Mouse (Mus musculus): ENCODE results near the gene Gm17720.

Gene Gm17720

GRCm38 (mm10) chr8:110102653-110103052 lies at the start of gene Gm17720:
Gm17720 (minus strand) TSS chr8:110102753.
- no peak for DNase-seq (ENCODE audit: low spot score in 2 of 2)

GRCm38 (mm10) chr8:110145538-110145937 lies 43.0 kb upstream of the Gm17720 start:
- DNase-seq (ENCODE audit: low spot score in 2 of 2) = peak in 1 of 2 experiments; percentile 42

GRCm38 (mm10) chr8:110140770-110141169 lies 38.2 kb upstream of the Gm17720 start:
- DNase-seq (ENCODE audit: low spot score in 2 of 2) = no peak

- no peak for DNase-seq (ENCODE audit: low spot score in 2 of 2)
These were observed 37.6 kb upstream of the Gm17720 start for GRCm38 (mm10) chr8:110140156-110140555.

- no peak for DNase-seq (ENCODE audit: low spot score in 2 of 2)
These were observed 33.0 kb upstream of the Gm17720 start for GRCm38 (mm10) chr8:110135515-110135914.

GRCm38 (mm10) chr8:110134236-110134635 lies 31.7 kb upstream of the Gm17720 start:
- DNase-seq (ENCODE audit: low spot score in 2 of 2) = no peak

- peak; percentile 2 to 82 for DNase-seq (ENCODE audit: low spot score in 2 of 2)
These were observed 28.0 kb upstream of the Gm17720 start for GRCm38 (mm10) chr8:110130537-110130936.

GRCm38 (mm10) chr8:110119715-110120114 lies 17.2 kb upstream of the Gm17720 start:
- peak in 1 of 2 experiments; percentile 21 for DNase-seq (ENCODE audit: low spot score in 2 of 2)

- DNase-seq (ENCODE audit: low spot score in 2 of 2) = no peak
These were observed 877 bp downstream of the Gm17720 start for GRCm38 (mm10) chr8:110101676-110102075.

- DNase-seq (ENCODE audit: low spot score in 2 of 2) = no peak
These were observed 1.6 kb downstream of the Gm17720 start, which contains the start of gene Gm21964 for GRCm38 (mm10) chr8:110100907-110101306. Gm21964 (plus strand) TSS chr8:110101207.

GRCm38 (mm10) chr8:110091869-110092268 lies 10.7 kb downstream of the Gm17720 start:
- no peak for DNase-seq (ENCODE audit: low spot score in 2 of 2)

GRCm38 (mm10) chr8:110082416-110083105 lies 20.0 kb downstream of the Gm17720 start:
- DNase-seq (ENCODE audit: low spot score in 2 of 2) = no peak

GRCm38 (mm10) chr8:110079282-110080221 lies 23.0 kb downstream of the Gm17720 start, which contains the start of gene Zfp612:
Zfp612 (plus strand) TSS chr8:110079746.
- DNase-seq (ENCODE audit: low spot score in 2 of 2) = peak; percentile 16 to 52

GRCm38 (mm10) chr8:110074496-110074895 lies 28.1 kb downstream of the Gm17720 start:
- DNase-seq (ENCODE audit: low spot score in 2 of 2) = no peak

- peak in 1 of 2 experiments; percentile 61 for DNase-seq (ENCODE audit: low spot score in 2 of 2)
These were observed 31.0 kb downstream of the Gm17720 start for GRCm38 (mm10) chr8:110071600-110071999.

GRCm38 (mm10) chr8:110069706-110070105 lies 32.8 kb downstream of the Gm17720 start:
- no peak for DNase-seq (ENCODE audit: low spot score in 2 of 2)

GRCm38 (mm10) chr8:110065676-110066075 lies 36.9 kb downstream of the Gm17720 start:
- DNase-seq (ENCODE audit: low spot score in 2 of 2) = no peak

GRCm38 (mm10) chr8:110064606-110065365 lies 37.8 kb downstream of the Gm17720 start:
- DNase-seq (ENCODE audit: low spot score in 2 of 2) = no peak

- DNase-seq (ENCODE audit: low spot score in 2 of 2) = no peak
These were observed 38.4 kb downstream of the Gm17720 start for GRCm38 (mm10) chr8:110064161-110064560.

- no peak for DNase-seq (ENCODE audit: low spot score in 2 of 2)
These were observed 44.3 kb downstream of the Gm17720 start for GRCm38 (mm10) chr8:110058207-110058606.

GRCm38 (mm10) chr8:110051208-110051607 lies 51.3 kb downstream of the Gm17720 start:
- no peak for DNase-seq (ENCODE audit: low spot score in 2 of 2)

GRCm38 (mm10) chr8:110040509-110040908 lies 62.0 kb downstream of the Gm17720 start:
- DNase-seq (ENCODE audit: low spot score in 2 of 2) = no peak
